Mouse (Mus musculus) testis, adult 2 months (tissue): ENCODE results near the gene Coq2. TPM values are rescaled to one million over a fixed set of nuclear protein-coding genes. Genes with fewer than 3 reads are reported as not detected.

ENCODE experiments used
- H3K27ac ChIP-seq: fragments of 200-500 bp; 2 replicates; pipeline ENCODE4 v1.5.1; 2012; ENCODE audit warnings: low read depth, low read length; ENCODE audit not compliant: control insufficient read depth, insufficient read depth
- H3K27me3 ChIP-seq: fragments of 200-500 bp; 2 replicates; pipeline ENCODE4 v1.6.1; 2012; ENCODE audit warnings: mild to moderate bottlenecking, low read length, moderate library complexity; ENCODE audit not compliant: control insufficient read depth, insufficient read depth
- H3K36me3 ChIP-seq: fragments of 200-500 bp; 2 replicates; pipeline ENCODE4 v1.6.1; 2012; ENCODE audit warnings: mild to moderate bottlenecking, low read length; ENCODE audit not compliant: control insufficient read depth, insufficient read depth
- H3K4me1 ChIP-seq: fragments of 200-500 bp; 2 replicates; pipeline ENCODE4 v1.6.1; 2012; ENCODE audit warnings: low read length; ENCODE audit not compliant: control insufficient read depth, insufficient read depth
- H3K4me3 ChIP-seq: fragments of 200-500 bp; 2 replicates; pipeline ENCODE4 v1.5.1; 2012; ENCODE audit warnings: low read depth, mild to moderate bottlenecking, low read length, moderate library complexity, mixed read lengths; ENCODE audit not compliant: control insufficient read depth
- CTCF ChIP-seq: fragments of 200-500 bp; IDR thresholded peaks from 2 replicates; pipeline ENCODE4 v1.5.1; 2012; ENCODE audit warnings: low read depth, mild to moderate bottlenecking, inconsistent platforms, low read length, moderate library complexity; ENCODE audit not compliant: control insufficient read depth, insufficient read depth, insufficient replicate concordance
- POLR2A ChIP-seq: fragments of 200-500 bp; IDR thresholded peaks from 2 replicates; pipeline ENCODE4 v1.6.1; 2012; ENCODE audit warnings: low read depth, mild to moderate bottlenecking, inconsistent platforms, low read length, moderate library complexity; ENCODE audit not compliant: control insufficient read depth
- polyA plus RNA-seq: library from polyadenylated mRNA; depleted of rRNA; stranded (reverse); fragments of >200 nt; gene quantifications from 2 replicates; pipeline ENCODE4 v1.2.3, GENCODE M21; 2012

The Coq2 gene
- polyA plus RNA-seq, 1 experiment, result 21.4 TPM

DNA sequence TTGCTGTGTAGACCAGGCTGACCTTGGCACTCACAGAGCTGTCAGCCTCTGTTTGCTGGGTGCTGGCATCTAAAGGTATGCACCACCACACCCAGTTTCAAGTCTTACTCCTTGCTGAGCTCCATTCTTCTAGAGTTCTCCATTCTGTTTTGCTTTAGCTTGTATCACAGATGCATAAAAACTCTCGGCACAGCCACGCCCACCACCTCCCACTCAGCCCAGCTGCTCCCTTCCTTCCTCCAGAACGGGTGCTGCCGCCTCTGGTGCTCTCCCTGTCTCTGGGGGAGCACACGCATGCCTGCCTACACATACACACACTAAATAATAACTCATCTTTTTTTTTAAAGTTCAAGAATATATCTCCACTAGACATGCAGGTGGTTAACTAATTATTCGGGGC, 16.5 kb downstream of the Coq2 start:
- Histone ChIP-seq H3K36me3 (peaks cover 2% of the 10 kb centered on the region), H3K27ac (no peak overlapping the region), H3K4me3 (no peak overlapping the region), H3K4me1 (no peaks in the 10 kb centered on the region), H3K27me3 (no peaks in the 10 kb centered on the region)
- TF ChIP-seq CTCF (no peak), POLR2A (no peak)

DNA sequence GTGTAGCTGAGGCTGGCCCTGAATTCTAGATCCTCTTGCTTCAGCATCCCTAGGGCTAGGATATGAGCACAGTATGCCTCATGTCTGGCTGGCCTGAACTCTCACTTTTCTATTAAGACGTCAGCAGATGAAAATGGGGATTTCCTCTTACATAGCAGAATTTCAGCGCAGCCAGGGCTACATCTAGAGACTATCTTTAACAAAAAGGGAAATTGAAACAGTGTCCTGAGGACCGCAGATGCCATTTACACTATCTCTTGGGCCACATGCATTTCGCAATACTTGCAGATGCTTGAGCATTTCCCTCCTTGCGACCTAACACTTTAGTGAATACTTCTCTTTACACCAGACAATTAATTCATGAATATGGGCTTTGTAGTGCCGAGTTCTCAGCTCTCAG, 18.6 kb downstream of the Coq2 start:
- Histone ChIP-seq H3K36me3 (peaks cover 2% of the 10 kb centered on the region), H3K27me3 (no peaks in the 10 kb centered on the region), H3K4me1 (no peaks in the 10 kb centered on the region), H3K4me3 (no peak overlapping the region), H3K27ac (no peak overlapping the region)
- TF ChIP-seq POLR2A (no peak), CTCF (no peak)

DNA sequence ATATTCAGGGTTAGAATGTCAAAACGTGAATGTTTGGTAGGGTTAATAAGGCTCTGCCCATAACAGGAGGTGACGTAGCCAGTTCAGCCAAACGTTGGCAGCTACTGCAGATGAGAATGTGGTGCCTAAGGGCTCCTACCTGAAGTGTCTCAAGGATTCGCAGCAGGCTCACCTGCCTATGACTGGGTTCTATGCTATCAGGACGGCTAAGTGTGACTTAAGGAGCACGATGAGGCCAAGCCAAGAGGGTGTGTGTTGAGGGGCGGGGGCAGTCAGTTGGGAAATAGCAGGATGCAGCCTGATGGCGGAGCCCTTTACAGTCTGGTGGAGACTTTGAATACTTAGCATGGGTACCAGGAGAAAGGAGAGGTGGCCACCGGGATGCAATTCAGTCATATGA, 22.6 kb downstream of the Coq2 start:
- no peak for TF ChIP-seq CTCF
- no peak for TF ChIP-seq POLR2A
- Histone ChIP-seq H3K36me3 (peaks cover 2% of the 10 kb centered on the region), H3K27ac (no peak overlapping the region), H3K4me1 (no peaks in the 10 kb centered on the region), H3K27me3 (no peaks in the 10 kb centered on the region), H3K4me3 (no peak overlapping the region)

DNA sequence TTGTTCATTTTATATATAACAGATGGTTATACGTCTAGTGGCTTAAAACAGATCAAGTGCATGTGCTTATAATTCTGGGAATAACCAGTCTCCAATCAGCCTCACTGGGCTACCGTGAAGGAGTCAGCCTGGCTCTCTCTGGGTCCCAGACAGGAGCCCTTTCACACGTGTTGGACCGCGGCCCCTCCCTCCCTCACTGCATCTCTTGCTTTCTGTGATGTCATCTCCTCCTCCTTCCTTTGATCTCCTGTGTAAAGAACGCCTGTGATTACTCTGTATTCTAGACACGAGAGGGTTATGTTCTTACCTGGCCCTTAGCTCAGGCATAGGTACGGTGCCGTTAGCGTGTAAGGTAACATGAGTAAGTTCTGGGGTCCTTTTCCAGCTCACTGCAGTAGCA, 23.5 kb downstream of the Coq2 start:
- Histone ChIP-seq H3K36me3 (peaks cover 2% of the 10 kb centered on the region), H3K4me3 (no peak overlapping the region), H3K4me1 (no peaks in the 10 kb centered on the region), H3K27ac (no peak overlapping the region), H3K27me3 (no peaks in the 10 kb centered on the region)
- no peak for TF ChIP-seq POLR2A
- no peak for TF ChIP-seq CTCF

DNA sequence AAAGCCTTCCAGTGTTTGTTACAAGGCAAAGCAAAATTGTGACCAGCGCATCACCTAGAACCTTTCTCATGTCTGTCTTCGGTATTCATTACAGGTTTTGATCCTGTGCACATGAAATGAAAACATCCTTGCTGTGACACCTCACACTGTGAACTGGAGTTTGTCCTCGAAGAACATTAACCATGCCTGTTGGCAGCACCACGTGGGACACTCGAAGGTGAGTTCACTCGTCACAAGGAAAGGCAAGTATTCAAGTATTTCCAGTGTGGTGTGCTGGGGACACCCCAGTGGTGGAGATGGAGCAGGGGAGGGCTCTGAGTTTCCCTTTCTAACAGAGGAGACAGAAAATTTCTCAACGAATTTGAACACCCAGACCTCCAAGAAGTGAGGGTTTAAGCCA, 24.0 kb downstream of the Coq2 start:
- H3K27me3 ChIP-seq, result no peaks in the 10 kb centered on the region
- H3K4me3 ChIP-seq, result no peak overlapping the region
- no peak overlapping the region for H3K27ac ChIP-seq
- H3K36me3 ChIP-seq, result peaks cover 2% of the 10 kb centered on the region
- TF ChIP-seq POLR2A, result no peak
- H3K4me1 ChIP-seq, result no peaks in the 10 kb centered on the region

DNA sequence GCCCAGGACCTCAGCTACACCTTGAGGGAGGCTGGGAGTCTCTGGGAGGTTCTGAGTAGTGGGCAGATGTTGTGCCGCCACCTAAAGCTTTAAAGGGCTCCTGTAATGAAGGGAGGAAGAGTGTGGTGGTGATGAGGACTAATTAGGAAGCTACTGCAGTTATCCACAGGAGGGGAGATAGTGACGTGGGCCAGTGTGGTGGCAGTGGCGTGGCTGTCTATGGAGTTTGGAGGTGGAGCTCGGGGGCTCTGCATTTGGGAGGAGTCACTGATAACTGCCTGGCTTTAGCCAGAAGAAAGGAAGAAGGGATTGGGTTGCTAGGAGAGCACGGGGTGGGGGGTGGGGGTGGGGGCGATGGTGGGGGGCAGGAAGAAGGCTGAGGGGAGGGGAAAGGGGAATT, 26.4 kb downstream of the Coq2 start:
- Histone ChIP-seq H3K4me3 (no peak overlapping the region), H3K4me1 (no peaks in the 10 kb centered on the region), H3K27ac (no peak overlapping the region), H3K36me3 (no peaks in the 10 kb centered on the region), H3K27me3 (no peaks in the 10 kb centered on the region)
- TF ChIP-seq CTCF (no peak), POLR2A (no peak)

DNA sequence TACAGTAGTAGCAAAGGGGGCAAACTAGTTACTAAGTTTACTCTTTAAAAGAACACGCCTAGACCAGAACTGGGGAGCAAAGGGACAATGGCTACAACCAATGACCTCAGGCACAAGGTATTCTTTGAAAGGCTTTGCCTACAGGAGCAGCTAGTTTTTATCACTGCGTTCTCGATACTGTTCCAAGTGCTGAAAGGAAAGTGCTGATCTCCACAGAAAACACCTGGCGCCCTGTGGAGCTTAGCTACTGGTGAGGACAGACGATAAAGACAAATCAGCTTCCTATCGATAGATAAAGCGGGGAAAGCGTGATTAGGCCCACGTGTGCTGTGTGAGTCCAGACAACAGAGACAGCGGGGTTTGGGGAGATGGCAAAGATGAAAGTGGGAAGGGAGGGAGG, 26.9 kb downstream of the Coq2 start:
- Histone ChIP-seq H3K27ac (no peak overlapping the region), H3K36me3 (no peaks in the 10 kb centered on the region), H3K4me1 (no peaks in the 10 kb centered on the region), H3K27me3 (no peaks in the 10 kb centered on the region), H3K4me3 (no peak overlapping the region)
- no peak for TF ChIP-seq POLR2A
- TF ChIP-seq CTCF, result no peak

DNA sequence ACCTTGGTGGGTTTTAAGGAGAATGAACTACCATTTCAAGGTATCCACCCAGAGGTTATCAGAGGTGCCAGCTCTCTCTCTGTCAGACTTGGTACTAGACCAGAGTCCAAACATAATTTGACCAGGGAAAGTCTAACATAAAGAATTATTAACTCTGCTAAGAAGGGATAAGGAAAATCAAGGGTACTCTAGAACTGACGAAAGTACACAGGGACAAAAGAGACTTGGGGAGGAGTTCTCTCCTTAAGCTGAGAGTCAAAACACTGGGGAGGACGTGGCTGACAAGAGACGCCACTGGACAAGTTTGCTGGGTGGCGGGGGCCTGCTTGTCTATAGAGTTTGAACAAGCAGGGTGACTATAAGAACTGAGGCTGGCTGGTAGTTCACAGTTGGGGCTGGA, 28.4 kb downstream of the Coq2 start:
- no peaks in the 10 kb centered on the region for H3K27me3 ChIP-seq
- H3K27ac ChIP-seq, result no peak overlapping the region
- no peaks in the 10 kb centered on the region for H3K36me3 ChIP-seq
- H3K4me1 ChIP-seq, result no peaks in the 10 kb centered on the region
- TF ChIP-seq POLR2A (no peak), CTCF (no peak)
- no peak overlapping the region for H3K4me3 ChIP-seq
